Mouse (Mus musculus) large intestine, adult 2 months (tissue): ENCODE measurements at regions not wholly inside any gene's neighbourhood (a gene's known extent, or its start where the extent isn't known, plus 50 kb on each side); places are given as distances from the start of the nearest gene placed in this dataset.

Experiments
- DNase-seq: peaks from one replicate; pipeline ENCODE4 v3.0.0-alpha.2; 2012; ENCODE audit warnings: low read depth, low spot score
- WGBS: fragments of 180-500 bp; shearing (Covaris S2); methylation state at CpG from one replicate; pipeline ENCODE4 v1.1.7; 2018; 5-methylcytosine and 5-hydroxymethylcytosine counted together

DNA sequence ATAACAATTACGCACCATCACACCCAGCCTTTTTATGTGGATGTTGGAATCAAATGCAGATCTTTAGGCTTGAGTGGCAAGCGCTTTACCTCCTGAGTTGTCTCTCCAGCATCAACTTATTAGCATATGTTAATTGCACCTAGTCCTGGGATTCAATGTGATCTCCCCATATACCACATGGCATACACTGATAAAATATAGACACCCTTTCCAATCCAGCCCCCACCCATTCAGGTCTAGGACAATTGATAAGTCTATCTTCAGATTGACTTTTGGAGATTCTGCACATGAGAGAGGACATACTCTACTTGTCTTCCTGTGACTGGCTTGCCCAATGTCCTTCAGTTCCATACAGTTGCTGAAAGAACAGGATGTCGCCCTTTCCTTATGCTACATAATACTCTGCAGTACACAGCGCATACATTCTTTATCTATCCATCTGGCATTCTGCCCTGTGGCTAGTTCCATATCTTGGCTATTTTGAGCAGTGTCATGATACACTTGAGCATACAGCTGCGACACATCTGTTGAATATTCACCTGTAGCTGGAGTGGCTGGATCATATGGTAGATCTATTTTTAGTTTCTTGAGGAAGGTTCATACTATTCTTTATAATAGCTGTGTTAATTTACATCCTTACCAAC lies 120.3 kb downstream of the Gsdmc2 start:
- 90% methylated on average over 5 of the region's 5 CpGs for WGBS
- no peak for DNase-seq

DNA sequence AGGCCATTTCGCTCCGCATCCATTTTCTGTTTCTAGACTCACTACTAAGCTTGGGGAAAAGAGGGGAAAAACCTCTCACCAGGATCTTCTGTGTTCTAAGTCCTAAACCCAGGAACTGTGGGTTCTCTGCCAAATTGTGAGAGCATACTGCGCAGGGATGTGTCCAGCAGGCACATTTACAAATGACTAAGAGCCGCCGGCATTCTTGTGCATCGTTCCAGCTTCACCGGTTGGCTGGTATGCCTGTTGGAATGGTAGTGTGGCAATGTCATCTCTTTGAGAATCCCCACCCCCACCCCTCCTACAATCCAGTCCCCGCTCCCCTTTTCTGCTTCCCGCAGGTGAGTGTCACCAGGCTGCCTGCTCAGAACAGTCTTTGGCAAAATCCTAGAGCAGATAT lies 122.0 kb downstream of the Gsdmc2 start:
- 60% methylated on average over 9 of the region's 9 CpGs for WGBS
- no peak for DNase-seq

DNA sequence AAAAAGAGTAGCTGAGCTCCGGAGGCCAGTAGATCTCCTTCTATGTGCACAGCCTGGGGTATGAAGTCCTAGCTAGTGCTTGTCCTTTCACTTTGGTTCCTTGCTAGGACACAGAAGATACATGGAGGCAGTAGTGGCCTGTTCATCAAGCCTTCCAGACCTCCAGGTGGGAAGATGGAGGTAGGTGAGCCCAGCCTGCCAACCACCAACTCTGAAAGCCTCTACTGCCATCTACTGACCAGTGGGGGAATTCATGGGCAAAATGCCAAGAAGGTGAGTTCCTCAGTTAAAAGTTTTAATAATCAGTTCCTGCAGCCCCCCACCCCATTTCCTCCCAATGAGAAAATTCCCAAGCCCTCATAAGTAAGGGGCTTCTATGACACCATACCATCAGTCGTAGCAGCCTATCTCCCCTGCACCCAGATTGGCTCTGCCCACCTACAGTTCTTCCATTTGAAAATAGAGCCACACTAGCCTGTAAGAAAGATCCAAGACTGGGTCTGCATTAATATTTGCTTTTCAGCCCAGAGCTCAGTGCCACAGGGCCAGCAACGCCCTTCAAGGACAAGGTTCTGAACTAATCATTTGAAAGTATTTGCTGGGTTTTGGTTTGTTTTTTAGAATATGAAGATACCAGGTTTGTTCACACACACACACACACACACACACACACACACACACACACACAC lies 123.2 kb downstream of the Gsdmc2 start:
- 70% methylated on average over 3 of the region's 3 CpGs for WGBS
- peak; percentile 11 for DNase-seq

DNA sequence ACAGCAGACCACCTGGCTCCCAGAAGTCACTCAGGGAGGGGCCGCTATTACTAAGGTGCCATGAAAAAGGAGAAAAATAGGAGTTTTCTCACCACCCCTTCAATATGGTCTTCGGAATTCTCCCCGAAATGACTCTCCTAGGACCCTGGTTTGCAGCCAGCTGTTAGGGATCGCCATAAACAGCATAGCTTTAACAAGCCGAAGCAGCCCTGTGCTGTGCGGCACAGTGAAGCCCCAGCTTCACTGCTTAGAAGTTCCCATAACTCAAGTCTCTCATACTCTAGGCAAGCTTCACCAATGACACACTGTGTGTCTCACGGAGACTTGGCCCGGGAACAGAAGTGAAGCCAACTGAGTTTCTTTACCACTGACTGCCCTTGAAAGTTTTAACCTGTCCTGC lies 127.2 kb downstream of the Gsdmc2 start:
- WGBS: 83% methylated on average over 8 of the region's 8 CpGs

DNA sequence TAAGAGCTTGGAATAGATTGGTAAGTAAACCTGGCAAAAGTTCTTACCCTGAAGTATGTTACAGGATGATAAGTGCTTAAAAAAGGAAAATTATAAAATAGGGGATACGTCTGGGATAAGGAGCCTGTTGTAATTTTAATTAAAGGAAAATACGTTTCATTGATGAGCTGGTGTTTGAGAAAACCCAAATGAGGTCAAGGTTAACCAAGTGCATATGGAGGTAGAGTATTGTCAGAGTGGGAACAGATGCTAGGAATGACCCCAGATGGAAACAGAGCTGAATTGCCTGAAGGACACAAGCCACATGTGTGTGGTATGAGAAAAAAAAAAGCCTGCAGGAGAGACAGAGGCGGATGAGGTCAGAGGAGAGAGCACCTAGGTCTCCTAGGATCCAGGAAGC lies 131.3 kb downstream of the Gsdmc2 start:
- no peak for DNase-seq
- WGBS: 84% methylated on average over 3 of the region's 3 CpGs

More for the DNA sequence above, 127.2 kb downstream of the Gsdmc2 start:
- no peak for DNase-seq

DNA sequence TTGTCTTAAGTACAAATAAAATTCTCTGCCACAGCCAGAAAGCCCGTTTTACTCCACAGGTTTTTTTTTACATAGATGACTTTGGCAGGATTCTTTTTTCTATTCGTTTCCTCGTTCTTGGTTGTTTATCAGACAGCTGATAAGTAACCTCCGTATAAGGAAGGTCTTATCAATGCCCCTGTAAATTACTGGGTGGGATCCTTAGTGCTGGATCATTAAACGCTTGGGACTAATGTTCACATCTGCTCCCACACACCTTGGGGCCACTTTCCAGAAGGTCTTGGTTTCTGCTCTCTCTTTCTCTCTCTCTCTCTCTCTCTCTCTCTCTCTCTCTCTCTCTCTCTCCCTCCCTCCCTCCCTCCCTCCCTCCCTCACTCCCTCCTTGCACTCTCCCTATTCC lies 134.6 kb downstream of the Gsdmc2 start:
- DNase-seq: no peak
- WGBS: 24% methylated on average over 5 of the region's 5 CpGs

DNA sequence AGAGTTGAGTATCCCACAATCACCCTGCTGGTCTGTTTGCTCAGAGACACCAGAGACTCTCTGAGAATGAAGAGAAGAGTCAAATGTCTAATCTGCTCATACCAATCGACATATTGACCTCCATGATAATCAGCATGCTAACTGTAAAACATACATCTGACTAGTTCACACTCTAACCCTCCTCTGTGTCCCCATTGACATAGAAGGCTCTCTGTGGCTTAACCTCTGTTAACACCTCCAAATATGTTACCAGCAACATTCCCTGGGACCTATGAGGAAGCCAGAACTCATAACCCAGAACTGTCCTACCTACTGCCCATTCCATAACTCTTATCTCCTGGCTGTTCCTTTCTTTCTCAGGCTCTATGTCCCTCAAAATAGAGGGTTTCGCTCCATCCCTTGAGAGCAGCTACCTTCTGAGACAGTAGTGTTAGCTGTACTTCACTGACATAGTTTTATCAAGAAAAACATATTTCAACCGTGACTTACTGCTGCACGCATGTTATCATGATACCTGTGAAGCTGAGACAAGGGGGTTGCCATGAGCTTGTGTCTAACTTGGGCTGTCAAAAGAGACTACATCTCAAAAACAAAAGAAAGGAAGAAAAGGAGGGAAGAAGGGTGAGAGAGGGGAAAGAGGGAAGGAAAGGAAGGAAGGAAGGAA lies 135.6 kb downstream of the Gsdmc2 start:
- no peak for DNase-seq
- WGBS: 94% methylated on average over 4 of the region's 4 CpGs

DNA sequence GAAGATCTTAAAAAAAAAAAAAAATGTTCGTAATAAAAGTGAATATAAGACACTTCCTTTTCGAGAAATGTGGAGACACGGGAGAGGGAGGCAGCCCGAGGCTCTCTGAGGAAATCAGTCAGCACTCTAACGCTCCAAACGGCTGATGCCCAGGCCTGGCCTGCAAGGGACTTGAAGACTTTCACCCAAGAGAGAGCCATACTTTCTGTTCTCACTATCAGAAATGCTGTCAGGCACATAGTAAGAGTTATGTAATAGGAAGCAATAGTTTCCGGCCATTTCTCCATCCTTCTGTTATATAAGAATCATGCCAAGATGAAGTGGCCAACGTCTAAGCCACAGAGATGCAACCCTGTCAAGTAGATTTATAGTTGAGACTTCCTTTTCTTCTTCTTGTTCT lies 140.3 kb downstream of the Gsdmc2 start:
- 72% methylated on average over 8 of the region's 8 CpGs for WGBS
- DNase-seq: no peak

DNA sequence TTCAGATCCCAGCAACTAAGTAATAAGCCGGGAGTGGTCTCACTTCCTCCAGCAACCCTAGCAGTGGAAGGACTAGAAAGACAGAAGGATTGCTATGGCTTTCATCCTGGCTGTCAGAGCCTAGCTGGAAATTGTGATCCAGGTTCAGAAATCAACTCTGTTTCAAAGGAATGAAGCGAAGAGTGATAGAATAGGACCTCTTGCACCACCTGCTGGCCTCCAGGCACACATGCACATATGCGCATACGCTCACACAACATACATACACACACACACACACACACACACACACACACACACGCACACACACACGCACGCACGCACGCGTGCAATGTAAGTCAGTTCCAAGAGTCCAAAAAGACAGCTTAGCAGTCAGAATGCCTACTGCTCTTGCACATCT lies 147.1 kb downstream of the Gsdmc2 start:
- 97% methylated on average over 10 of the region's 10 CpGs for WGBS
- no peak for DNase-seq

DNA sequence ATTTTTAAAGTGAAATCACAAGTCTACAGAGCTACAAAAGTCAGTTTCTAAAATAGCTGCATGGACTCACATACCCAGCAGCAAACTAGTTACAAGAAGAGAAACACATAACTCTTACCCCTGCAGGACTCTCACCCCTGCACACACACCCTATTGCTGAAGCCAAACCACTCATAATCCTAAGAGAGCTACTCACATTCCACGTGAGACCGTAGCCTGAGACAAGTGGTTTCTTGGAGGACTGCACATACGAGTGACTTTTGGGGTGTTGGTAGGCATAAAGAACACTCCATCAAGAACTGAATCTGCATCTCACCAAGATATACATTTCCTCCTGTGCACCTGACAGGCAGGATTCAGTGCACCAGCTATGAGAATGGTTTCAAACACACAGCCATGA lies 150.8 kb downstream of the Gsdmc2 start:
- no peak for DNase-seq
- whole genome bisulfite sequencing: 59% methylated on average over 3 of the region's 3 CpGs

DNA sequence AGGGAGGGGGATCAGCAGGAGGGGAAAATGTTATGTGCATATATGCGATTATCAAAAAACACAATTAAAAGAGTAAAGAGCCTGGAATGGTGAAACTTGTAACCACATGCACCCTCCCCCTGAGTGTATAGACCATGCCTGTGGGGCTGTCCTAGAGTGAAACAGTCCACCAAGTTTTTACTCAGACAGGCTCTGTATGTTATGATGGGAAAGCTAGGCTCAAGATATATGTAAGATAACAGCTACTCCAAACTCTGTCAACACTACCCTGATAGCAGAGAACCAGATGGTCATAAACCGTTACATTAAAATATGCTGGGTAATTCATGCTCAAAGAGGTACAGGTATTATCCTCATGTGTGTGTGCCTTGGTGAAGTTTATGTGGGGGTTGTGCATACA lies 151.4 kb downstream of the Gsdmc2 start:
- no peak for DNase-seq
- WGBS: 71% methylated on average over 2 of the region's 2 CpGs

DNA sequence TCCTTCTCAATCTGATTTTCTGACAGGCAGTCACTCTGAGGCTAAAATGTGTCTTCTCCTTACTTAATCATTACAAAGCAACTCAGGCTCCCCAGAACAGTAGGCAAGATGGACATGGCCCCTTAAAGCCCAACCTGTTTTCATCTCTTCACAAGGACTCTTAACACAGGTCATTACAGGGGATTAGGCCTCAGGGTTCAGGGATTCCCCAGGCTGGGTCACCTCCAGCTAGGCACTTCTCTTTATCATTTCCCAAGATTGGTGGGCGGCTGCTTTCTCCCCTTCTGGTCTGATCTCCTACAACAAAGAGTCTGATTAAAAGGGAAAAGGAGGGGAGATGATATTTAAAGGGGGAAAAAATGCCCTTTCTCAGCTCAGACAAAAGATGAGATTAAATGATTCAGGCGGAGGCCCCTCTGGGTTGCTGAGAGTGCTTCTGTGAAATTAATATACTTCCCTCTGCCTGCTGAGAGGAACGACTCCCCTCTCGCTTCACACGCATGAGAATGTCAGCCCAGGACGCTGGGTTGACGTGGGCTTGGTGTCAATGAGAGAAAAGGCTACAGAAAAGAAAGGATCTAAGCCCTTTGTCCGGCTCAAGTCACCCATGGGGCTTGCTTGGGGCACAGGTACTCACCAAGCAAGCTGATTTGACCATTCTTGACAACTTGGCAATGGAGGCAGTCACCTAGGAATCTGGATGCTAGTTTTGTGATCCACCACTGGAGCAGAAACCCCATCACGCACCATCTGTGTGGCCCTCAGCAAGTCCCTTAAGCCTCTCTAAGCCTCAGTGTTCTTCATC lies 152.3 kb downstream of the Gsdmc2 start:
- no peak for DNase-seq
- WGBS: 83% methylated on average over 9 of the region's 9 CpGs

DNA sequence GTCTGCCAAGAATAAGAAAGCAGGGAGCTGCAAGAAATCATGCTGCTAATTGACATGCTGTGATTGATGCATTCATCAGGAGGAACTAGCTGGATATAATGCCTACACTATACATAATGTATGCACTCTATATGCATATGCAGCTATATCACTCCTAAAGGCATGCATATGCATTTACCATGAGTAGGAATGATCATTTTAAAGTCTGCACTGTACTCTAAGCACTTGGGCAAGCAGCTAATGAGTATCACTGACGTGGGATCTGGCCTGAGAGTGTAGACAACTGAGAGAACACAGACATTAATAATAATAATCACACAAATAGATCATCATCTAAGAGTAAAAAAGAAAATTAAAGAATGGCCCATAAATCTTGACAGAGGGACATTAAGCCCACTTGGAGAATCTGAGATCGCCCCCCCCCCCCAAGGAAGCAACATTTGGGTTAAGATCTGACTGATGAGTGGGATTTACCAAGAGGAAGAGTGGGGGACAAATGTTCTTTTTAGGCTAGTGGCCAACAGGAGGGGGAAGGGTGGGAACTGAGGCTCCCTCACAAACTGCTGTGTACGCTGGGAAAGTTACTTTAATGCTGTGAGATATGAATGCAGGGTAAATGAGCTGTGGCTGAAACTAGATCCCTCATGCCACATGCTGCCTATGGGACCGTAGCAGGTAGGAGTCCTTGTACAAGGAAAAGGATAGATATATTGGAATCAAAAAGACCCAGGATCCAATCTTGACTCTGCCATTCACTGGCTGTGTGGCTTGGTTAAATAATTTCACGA lies 155.0 kb downstream of the Gsdmc2 start:
- WGBS: 77% methylated on average over 5 of the region's 5 CpGs
- no peak for DNase-seq

DNA sequence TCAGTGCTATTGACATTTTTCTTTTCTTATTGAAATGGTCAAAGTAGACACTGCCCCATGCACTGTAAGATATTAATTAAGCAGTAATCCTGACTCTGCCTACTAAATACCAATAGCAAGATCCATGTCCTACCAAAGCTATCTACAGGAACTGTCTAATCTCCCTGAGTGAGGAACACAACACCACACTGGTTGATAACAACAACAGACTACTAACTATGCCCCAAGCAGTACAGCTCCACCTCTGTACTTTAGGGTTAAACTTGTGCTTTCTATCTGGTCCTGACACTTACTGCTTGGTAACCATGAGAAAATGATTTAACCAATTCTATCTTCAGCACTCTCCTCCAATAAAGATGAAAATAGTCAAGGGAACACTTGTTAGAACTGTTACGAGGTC lies 157.1 kb downstream of the Gsdmc2 start:
- 95% methylated on average over 1 of the region's 1 CpGs for WGBS
- DNase-seq: no peak

DNA sequence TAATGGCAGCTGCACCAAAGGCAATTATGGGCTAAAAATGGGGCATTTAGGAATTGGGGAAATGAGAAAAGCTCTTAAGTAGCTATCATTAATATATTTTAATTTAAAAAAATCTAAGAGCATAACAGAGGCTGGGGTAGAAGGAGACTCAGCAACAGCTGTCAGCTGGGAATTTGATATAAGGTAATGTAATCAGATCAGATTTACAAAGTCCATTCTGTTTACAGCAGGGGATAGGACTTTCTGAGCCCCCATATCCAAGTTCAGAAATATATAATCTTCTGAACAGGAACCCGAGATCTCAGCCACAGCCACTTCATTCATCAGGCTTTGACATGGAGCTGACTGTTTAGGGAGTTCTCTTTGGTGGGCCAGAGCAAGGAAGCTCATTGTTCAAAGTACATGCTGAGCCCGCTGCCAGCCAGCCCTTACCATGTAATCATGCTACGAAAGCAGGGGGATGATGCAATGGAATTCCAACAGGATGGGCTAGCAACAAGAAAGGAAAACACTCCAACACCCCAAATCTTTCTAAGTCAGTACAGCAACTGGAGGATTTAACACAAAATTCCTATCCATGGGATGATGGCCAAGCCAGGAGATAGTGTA lies 157.9 kb downstream of the Gsdmc2 start:
- WGBS: 75% methylated on average over 3 of the region's 3 CpGs
- no peak for DNase-seq

DNA sequence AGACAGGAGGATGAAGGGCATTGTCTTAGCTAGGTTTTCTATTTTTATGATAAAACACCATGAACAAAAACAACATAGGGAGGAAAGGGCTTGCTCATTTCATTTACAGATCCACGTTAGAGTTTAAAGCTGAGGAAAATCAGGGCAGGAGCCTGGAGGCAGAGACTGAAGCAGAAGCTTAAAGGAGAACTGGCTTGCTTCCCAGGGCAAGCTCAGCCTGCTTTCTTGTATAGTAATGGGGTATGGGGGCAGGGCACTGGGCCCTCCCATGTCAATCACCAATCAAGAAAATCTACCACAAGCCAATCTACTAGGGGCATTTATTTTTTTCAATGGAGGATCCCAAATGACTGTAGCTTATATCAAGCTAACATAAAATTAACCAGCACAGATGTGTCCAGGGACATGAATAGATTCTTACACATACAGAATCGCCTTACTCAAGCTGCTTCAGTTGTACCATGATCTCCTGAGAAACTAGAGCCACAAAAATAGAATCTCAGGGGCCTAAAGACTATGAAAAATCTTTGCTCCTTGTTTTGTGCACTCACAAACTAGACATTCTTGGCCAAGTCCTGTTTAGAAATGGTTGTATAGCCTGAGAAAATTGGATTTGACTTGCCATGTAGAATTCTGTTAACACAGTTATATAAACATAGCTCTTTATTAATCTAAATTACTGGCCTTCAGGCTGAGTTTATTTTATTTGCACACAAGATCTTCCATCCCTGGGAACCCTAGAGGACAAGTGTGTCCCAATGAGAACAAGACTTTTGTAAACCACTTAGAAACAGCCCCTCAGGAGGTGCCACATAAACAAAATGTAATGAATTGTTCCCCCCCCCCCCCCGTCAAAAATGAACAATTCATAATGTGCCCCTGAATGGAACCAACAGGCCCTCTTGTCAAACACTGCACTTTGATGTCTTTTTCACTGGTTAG lies 164.7 kb downstream of the Gsdmc2 start:
- 68% methylated on average over 3 of the region's 3 CpGs for WGBS
- DNase-seq: no peak

DNA sequence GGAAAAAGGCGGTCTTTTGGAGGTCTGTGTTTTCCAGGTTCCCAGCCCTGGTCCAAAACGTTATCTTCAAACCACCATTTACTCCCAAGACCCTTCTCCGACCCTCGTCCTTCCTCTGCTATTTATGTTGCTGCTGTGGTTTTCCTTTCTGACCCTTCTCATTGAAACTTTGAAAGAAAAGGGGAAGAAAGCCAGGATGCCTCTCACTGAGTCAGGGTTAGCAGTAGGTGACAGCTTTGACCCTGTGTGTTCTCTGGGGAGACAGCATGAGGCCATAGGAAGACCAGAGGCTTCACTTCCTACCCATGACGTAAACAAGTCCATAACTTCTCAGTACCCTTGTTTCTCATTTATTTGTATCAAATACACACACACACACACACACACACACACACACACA lies 166.1 kb downstream of the Gsdmc2 start:
- DNase-seq: no peak

DNA sequence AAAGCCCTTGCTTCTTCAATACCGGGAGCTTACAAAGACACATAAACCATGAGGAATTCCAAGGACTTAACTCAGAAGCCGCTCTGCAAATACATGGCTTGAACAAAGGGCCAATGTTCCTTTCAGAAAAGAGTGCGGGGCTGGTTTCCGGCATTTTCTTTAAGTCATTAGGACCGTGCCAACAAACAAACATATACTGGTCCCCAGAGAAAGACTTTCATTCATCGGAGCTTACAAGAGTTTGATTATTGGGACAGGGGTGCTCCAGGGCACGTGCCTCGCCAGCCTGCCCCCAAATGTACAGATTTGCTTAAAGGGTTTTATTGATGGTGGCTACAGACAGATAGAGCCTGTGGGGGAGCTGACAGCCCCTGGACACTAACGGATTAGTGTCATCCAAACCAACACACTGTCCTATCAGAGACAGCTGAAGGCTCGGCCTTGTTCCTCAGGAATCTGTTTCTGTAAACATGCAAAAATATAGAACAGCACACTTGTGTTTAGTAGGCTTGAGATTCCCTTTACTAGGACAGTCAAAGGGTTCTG lies 169.4 kb downstream of the Gsdmc2 start:
- DNase-seq: no peak
- 51% methylated on average over 10 of the region's 10 CpGs for WGBS

More for the DNA sequence above, 166.1 kb downstream of the Gsdmc2 start:
- 78% methylated on average over 5 of the region's 5 CpGs for WGBS
